Mouse (Mus musculus) MEL (cell line): ENCODE measurements at regions not wholly inside any gene's neighbourhood (a gene's known extent, or its start where the extent isn't known, plus 50 kb on each side); places are given as distances from the start of the nearest gene placed in this dataset.

Source experiments
- DNase-seq: peaks from one replicate; pipeline ENCODE4 v3.0.0; 2011; ENCODE audit warnings: low read depth, low spot score
- H3K27ac ChIP-seq: 2 replicates; pipeline ENCODE4 v1.5.1; 2012; ENCODE audit warnings: low read depth, mild to moderate bottlenecking, control low read depth, low read length, moderate library complexity; ENCODE audit not compliant: control insufficient read depth
- H3K27me3 ChIP-seq, 2 experiments: fragments of 150-350 bp in 1 of 2; sonication (generic) in 1 of 2; 2 replicates each; pipeline ENCODE4 v1.6.1; 2012; ENCODE audit warnings: low read length in 2 of 2, mild to moderate bottlenecking in 2 of 2, improper control_type of control experiment in 1 of 2, moderate library complexity in 1 of 2; ENCODE audit not compliant: insufficient read depth in 2 of 2, control insufficient read depth in 1 of 2
- H3K36me3 ChIP-seq, 2 experiments: 2 replicates each; pipeline ENCODE4 v1.6.1; 2012 to 2014; ENCODE audit warnings: low read length in 2 of 2, improper control_type of control experiment in 1 of 2, inconsistent platforms in 1 of 2, mild to moderate bottlenecking in 1 of 2; ENCODE audit not compliant: insufficient read depth in 2 of 2, control insufficient read depth in 1 of 2
- H3K4me1 ChIP-seq, 2 experiments: fragments of 150-350 bp in 1 of 2; sonication (generic) in 1 of 2; 2 replicates each; pipeline ENCODE4 v1.6.1; 2012; ENCODE audit warnings: low read length in 2 of 2, improper control_type of control experiment in 1 of 2, mild to moderate bottlenecking in 1 of 2; ENCODE audit not compliant: insufficient read depth in 2 of 2, control insufficient read depth in 1 of 2
- H3K4me3 ChIP-seq, 2 experiments: fragments of 150-350 bp in 1 of 2; sonication (generic) in 1 of 2; 2 replicates each; pipeline ENCODE4 v1.5.1; 2012; ENCODE audit warnings: low read depth in 2 of 2, low read length in 2 of 2, mild to moderate bottlenecking in 2 of 2, moderate library complexity in 2 of 2, control low read depth in 1 of 2, improper control_type of control experiment in 1 of 2; ENCODE audit not compliant: control insufficient read depth in 1 of 2, insufficient read depth in 1 of 2
- H3K79me2 ChIP-seq: 2 replicates; pipeline ENCODE4 v1.6.1; 2012; ENCODE audit warnings: mild to moderate bottlenecking, low read length, moderate library complexity; ENCODE audit not compliant: control insufficient read depth, poor library complexity, insufficient read depth
- H3K9ac ChIP-seq: 2 replicates; pipeline ENCODE4 v1.6.1; 2012; ENCODE audit warnings: low read depth, mild to moderate bottlenecking, control low read depth, low read length, moderate library complexity; ENCODE audit not compliant: control insufficient read depth, poor library complexity, severe bottlenecking
- H3K9me3 ChIP-seq: fragments of 150-350 bp; sonication (generic); replicated peaks from 2 replicates; pipeline ENCODE4 v1.6.1; 2012; ENCODE audit warnings: mild to moderate bottlenecking, low read length, improper control_type of control experiment, moderate library complexity; ENCODE audit not compliant: insufficient read depth
- CHD1 ChIP-seq: IDR thresholded peaks from 2 replicates; pipeline ENCODE4 v1.6.1; 2012; ENCODE audit warnings: low read depth, mild to moderate bottlenecking, inconsistent platforms, low read length, improper control_type of control experiment
- E2F4 ChIP-seq: IDR thresholded peaks from 2 replicates; pipeline ENCODE4 v1.6.1; 2011; ENCODE audit warnings: low read depth, low read length, improper control_type of control experiment, borderline replicate concordance
- ELF1 ChIP-seq: IDR thresholded peaks from 2 replicates; pipeline ENCODE4 v1.6.1; 2014; ENCODE audit warnings: low read depth, mild to moderate bottlenecking, inconsistent platforms, low read length, improper control_type of control experiment, moderate library complexity
- ETS1 ChIP-seq: IDR thresholded peaks from 2 replicates; pipeline ENCODE4 v1.6.1; 2012; ENCODE audit warnings: low read depth, mild to moderate bottlenecking, inconsistent platforms, low read length, improper control_type of control experiment, moderate library complexity
- GABPA ChIP-seq: IDR thresholded peaks from 2 replicates; pipeline ENCODE4 v1.6.1; 2012; ENCODE audit warnings: low read depth, mild to moderate bottlenecking, inconsistent platforms, low read length, improper control_type of control experiment, moderate library complexity
- HCFC1 ChIP-seq: IDR thresholded peaks from 2 replicates; pipeline ENCODE4 v1.6.1; 2012; ENCODE audit warnings: low read depth, mild to moderate bottlenecking, inconsistent platforms, low read length, improper control_type of control experiment, moderate library complexity
- JUND ChIP-seq: IDR thresholded peaks from 2 replicates; pipeline ENCODE4 v1.6.1; 2011; ENCODE audit warnings: low read depth, mild to moderate bottlenecking, improper control_type of control experiment, low read length
- MAFK ChIP-seq: IDR thresholded peaks from 2 replicates; pipeline ENCODE4 v1.6.1; 2011; ENCODE audit warnings: low read depth, mild to moderate bottlenecking, low read length, improper control_type of control experiment, borderline replicate concordance
- MAX ChIP-seq: IDR thresholded peaks from 2 replicates; pipeline ENCODE4 v1.6.1; 2011; ENCODE audit warnings: low read length, improper control_type of control experiment
- MAZ ChIP-seq: IDR thresholded peaks from 2 replicates; pipeline ENCODE4 v1.6.1; 2012; ENCODE audit warnings: low read depth, mild to moderate bottlenecking, inconsistent platforms, low read length, improper control_type of control experiment
- MXI1 ChIP-seq: IDR thresholded peaks from 2 replicates; pipeline ENCODE4 v1.6.1; 2011; ENCODE audit warnings: mild to moderate bottlenecking, low read depth, low read length, improper control_type of control experiment
- MYB ChIP-seq: IDR thresholded peaks from 2 replicates; pipeline ENCODE4 v1.6.1; 2011; ENCODE audit warnings: mild to moderate bottlenecking, low read depth, low read length, improper control_type of control experiment
- MYC ChIP-seq: IDR thresholded peaks from 2 replicates; pipeline ENCODE4 v1.6.1; 2011; ENCODE audit warnings: low read depth, mild to moderate bottlenecking, low read length, improper control_type of control experiment, moderate library complexity
- NELFE ChIP-seq: IDR thresholded peaks from 2 replicates; pipeline ENCODE4 v1.6.1; 2011; ENCODE audit warnings: low read depth, low read length, improper control_type of control experiment
- NRF1 ChIP-seq: IDR thresholded peaks from 2 replicates; pipeline ENCODE4 v1.6.1; 2014; ENCODE audit warnings: low read depth, mild to moderate bottlenecking, inconsistent platforms, low read length, improper control_type of control experiment, moderate library complexity; ENCODE audit not compliant: poor library complexity, insufficient read depth, severe bottlenecking
- POLR2A ChIP-seq, 2 experiments: IDR thresholded peaks; 2 replicates each; pipeline ENCODE4 v1.6.1; 2011 to 2012; ENCODE audit warnings: low read length in 2 of 2, mild to moderate bottlenecking in 2 of 2, control low read depth in 1 of 2, improper control_type of control experiment in 1 of 2, low read depth in 1 of 2, moderate library complexity in 1 of 2; ENCODE audit not compliant: control insufficient read depth in 1 of 2, insufficient read depth in 1 of 2, poor library complexity in 1 of 2
- POLR2AphosphoS2 ChIP-seq: IDR thresholded peaks from 2 replicates; pipeline ENCODE4 v1.6.1; 2011; ENCODE audit warnings: low read length, improper control_type of control experiment
- RAD21 ChIP-seq: IDR thresholded peaks from 2 replicates; pipeline ENCODE4 v1.6.1; 2011; ENCODE audit warnings: mild to moderate bottlenecking, low read depth, low read length, improper control_type of control experiment
- RCOR1 ChIP-seq: IDR thresholded peaks from 2 replicates; pipeline ENCODE4 v1.6.1; 2012; ENCODE audit warnings: low read depth, mild to moderate bottlenecking, inconsistent platforms, low read length, improper control_type of control experiment
- SIN3A ChIP-seq: IDR thresholded peaks from 2 replicates; pipeline ENCODE4 v1.6.1; 2012; ENCODE audit warnings: low read length, improper control_type of control experiment, inconsistent platforms
- SMC3 ChIP-seq: IDR thresholded peaks from 2 replicates; pipeline ENCODE4 v1.6.1; 2011; ENCODE audit warnings: low read depth, low read length, improper control_type of control experiment
- TBP ChIP-seq: IDR thresholded peaks from 2 replicates; pipeline ENCODE4 v1.8.0; 2011; ENCODE audit warnings: low read depth, low read length, improper control_type of control experiment
- TCF12 ChIP-seq: IDR thresholded peaks from 2 replicates; pipeline ENCODE4 v1.6.1; 2014; ENCODE audit warnings: low read depth, mild to moderate bottlenecking, inconsistent platforms, low read length, improper control_type of control experiment, moderate library complexity
- UBTF ChIP-seq: IDR thresholded peaks from 2 replicates; pipeline ENCODE4 v1.6.1; 2012; ENCODE audit warnings: low read depth, mild to moderate bottlenecking, inconsistent platforms, low read length, improper control_type of control experiment, moderate library complexity, borderline replicate concordance; ENCODE audit not compliant: insufficient read depth
- USF2 ChIP-seq, 2 experiments: IDR thresholded peaks; 2 replicates each; pipeline ENCODE4 v1.6.1; 2011 to 2012; ENCODE audit warnings: improper control_type of control experiment in 2 of 2, low read length in 2 of 2, borderline replicate concordance in 1 of 2, inconsistent platforms in 1 of 2, low read depth in 1 of 2, mild to moderate bottlenecking in 1 of 2; ENCODE audit not compliant: insufficient read depth in 1 of 2
- ZC3H11A ChIP-seq: IDR thresholded peaks from 2 replicates; pipeline ENCODE4 v1.6.1; 2012; ENCODE audit warnings: low read depth, mild to moderate bottlenecking, inconsistent platforms, low read length, improper control_type of control experiment
- ZMIZ1 ChIP-seq: IDR thresholded peaks from 2 replicates; pipeline ENCODE4 v1.6.1; 2012; ENCODE audit warnings: low read depth, mild to moderate bottlenecking, inconsistent platforms, low read length, improper control_type of control experiment, moderate library complexity

DNA sequence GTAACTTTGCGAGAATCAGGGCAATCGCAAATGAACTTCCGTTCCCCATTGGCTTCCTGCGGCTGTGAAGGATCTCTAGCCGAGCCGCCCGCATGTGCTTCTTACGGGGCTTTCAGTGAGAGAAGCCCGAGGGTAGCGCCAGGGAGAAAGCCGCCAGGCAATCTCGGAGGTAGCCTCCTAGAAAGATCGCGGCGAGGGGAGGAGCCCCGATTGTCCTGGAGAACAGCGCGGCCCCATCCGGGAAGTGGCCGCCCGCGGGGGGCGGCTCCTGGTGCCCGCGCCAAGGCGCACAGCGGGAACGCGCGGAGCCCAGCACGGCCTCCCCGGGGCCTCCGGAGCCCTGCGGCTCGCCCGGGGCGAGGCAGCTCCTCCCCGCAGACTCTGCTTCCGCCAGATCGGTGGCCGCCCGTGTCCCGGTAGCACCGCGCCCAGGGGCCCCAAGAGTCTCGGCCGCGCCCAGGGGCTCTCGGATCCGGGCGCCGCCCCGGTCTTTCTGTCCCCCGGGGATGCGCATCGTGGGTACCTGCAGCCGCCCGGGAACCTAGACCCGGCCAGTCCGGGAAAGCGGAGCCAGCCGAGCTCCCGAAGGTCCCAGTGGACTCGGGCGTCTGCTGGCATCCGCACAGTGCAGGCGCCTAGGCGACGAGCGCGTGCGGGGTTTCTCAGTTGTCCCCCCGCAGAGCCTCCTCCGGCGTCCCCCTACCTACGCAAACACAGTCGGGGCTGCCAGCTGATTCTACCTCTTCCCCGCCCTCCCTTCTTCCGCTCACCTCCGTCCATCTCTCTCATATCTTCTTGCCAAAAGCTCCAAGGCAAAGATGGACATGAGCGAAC, 62.1 kb downstream of the Ccdc54 start:
- peak overlapping the region; percentile 87 for H3K27ac ChIP-seq
- H3K79me2 ChIP-seq, result peaks cover 44% of the 10 kb centered on the region

DNA sequence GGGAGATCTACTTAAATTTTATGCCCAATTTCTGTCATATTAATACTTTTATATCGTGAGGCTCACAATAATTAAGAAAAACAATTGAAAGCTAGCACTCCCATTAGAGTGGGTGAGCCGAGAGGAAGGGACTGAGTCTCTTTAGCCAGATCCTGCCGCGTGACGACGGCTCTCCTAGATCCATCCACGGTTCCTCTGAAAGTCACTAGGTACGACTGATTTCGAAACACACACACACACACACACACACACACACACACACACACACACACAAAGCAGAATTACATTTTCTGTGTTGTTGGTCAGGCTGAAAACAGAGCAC, 62.6 kb downstream of the Ccdc54 start:
- Histone ChIP-seq H3K36me3 (peaks cover 0 to 7% of the 10 kb centered on the region in 2 experiments; a peak in 2 of 4 replicates), H3K27me3 (no peaks in the 10 kb centered on the region), H3K9ac (peak overlapping the region; percentile 88), H3K79me2 (peaks cover 44% of the 10 kb centered on the region), H3K4me3 (peak overlapping the region; percentile 82 to 85), H3K4me1 (peaks cover 0 to 13% of the 10 kb centered on the region in 2 experiments; a peak in 3 of 4 replicates), H3K27ac (peak overlapping the region; percentile 87), H3K9me3 (no peaks in the 10 kb centered on the region)
- no peak for DNase-seq
- no peak for TF ChIP-seq HCFC1
- no peak for TF ChIP-seq POLR2AphosphoS2
- no peak for TF ChIP-seq TCF12
- TF ChIP-seq ZMIZ1, result no peak
- TF ChIP-seq RAD21, result no peak
- TF ChIP-seq TBP, result 0 out of 2 replicates have a peak, but pooled peaks have one; percentile 35
- no peak for TF ChIP-seq ZC3H11A
- TF ChIP-seq MAFK, result no peak

More for the DNA sequence above, 62.1 kb downstream of the Ccdc54 start:
- peak; percentile 57 for TF ChIP-seq NELFE
- no peak for TF ChIP-seq JUND
- TF ChIP-seq POLR2A (IDR thresholded peaks at IDR 0.05; ENCODE audit: control insufficient read depth in 1 of 2, insufficient read depth in 1 of 2, low read depth in 1 of 2, low read length in 2 of 2, poor library complexity in 1 of 2), result peak; percentile 5 to 57; a peak in 3 of 4 replicates
- TF ChIP-seq MAZ, result peak; percentile 61; the same call in 1 of the 2 replicates
- TF ChIP-seq MYB, result no peak
- TF ChIP-seq CHD1, result 0 out of 2 replicates have a peak, but pooled peaks have one; percentile 78
- TF ChIP-seq ZMIZ1, result peak; percentile 80; the same call in 1 of the 2 replicates
- no peak for TF ChIP-seq USF2 (IDR thresholded peaks at IDR 0.05; ENCODE audit: borderline replicate concordance in 1 of 2, insufficient read depth in 1 of 2, low read depth in 1 of 2, low read length in 2 of 2)
- peak; percentile 47 for TF ChIP-seq MYC
- TF ChIP-seq TCF12, result peak; percentile 44; the same call in 1 of the 2 replicates
- peak; percentile 71 for TF ChIP-seq SIN3A
- peak; percentile 89; the same call in 1 of the 2 replicates for TF ChIP-seq UBTF
- peak; percentile 36; the same call in 1 of the 2 replicates for TF ChIP-seq ETS1
- TF ChIP-seq MAX, result peak; percentile 53
- no peak for TF ChIP-seq NRF1
- peak; percentile 46; the same call in 1 of the 2 replicates for TF ChIP-seq E2F4
- peak; percentile 79 for TF ChIP-seq MXI1
- no peak for TF ChIP-seq SMC3
- peak; percentile 52 for TF ChIP-seq ELF1
- TF ChIP-seq RAD21, result no peak
- no peak for TF ChIP-seq GABPA
- TF ChIP-seq RCOR1, result no peak
- TF ChIP-seq, all 39 proteins: peak for 14
- H3K36me3 ChIP-seq, result peaks cover 0 to 7% of the 10 kb centered on the region in 2 experiments; a peak in 2 of 4 replicates
- H3K4me3 ChIP-seq, result peak overlapping the region; percentile 82 to 85
- no peaks in the 10 kb centered on the region for H3K27me3 ChIP-seq
- H3K9ac ChIP-seq, result peak overlapping the region; percentile 88
- no peaks in the 10 kb centered on the region for H3K9me3 ChIP-seq
- DNase-seq, result peak; percentile 81
- H3K4me1 ChIP-seq, result peaks cover 0 to 13% of the 10 kb centered on the region in 2 experiments; a peak in 3 of 4 replicates
